Mouse (Mus musculus): ENCODE measurements at regions not wholly inside any gene's neighbourhood (a gene's known extent, or its start where the extent isn't known, plus 50 kb on each side); places are given as distances from the start of the nearest gene placed in this dataset.

DNA sequence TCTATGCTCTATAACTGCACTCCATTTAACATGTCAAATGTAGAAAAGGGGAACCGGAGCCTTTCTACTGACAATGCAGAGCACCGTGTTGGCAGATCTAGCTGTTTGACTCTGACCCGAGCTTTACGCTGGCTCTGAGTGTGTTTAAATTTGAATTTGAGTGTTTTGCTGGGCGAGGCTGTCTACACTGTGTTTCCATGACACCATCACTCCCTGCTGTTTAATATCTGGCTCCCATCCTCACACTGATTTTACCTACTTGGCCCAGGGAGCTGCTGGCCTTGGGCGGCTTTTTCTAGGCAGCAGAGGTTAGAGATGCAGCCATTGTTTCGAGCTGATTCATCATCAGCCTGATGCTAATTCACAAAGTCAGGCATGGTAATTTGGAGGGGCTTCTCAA, 100.7 kb upstream of the Serp2 start:
- Histone ChIP-seq H3K27ac (ENCODE audit: low read depth, low read length) (no peak overlapping the region), H3K27me3 (ENCODE audit: control insufficient read depth, insufficient read depth, low read length) (no peaks in the 10 kb centered on the region), H3K9me3 (replicated peaks; ENCODE audit: control insufficient read depth, low read length) (no peaks in the 10 kb centered on the region), H3K9ac (ENCODE audit: low read depth, low read length) (no peak overlapping the region), H3K4me1 (ENCODE audit: control insufficient read depth, insufficient read depth, low read length) (peaks cover 20% of the 10 kb centered on the region), H3K4me2 (no peak overlapping the region), H3K4me3 (ENCODE audit: low read depth, low read length) (no peak overlapping the region), H3K36me3 (ENCODE audit: control insufficient read depth, insufficient read depth, low read length) (no peaks in the 10 kb centered on the region)
- ATAC-seq (replicated peaks; ENCODE audit: insufficient number of reproducible peaks, low FRiP score, low TSS enrichment), result no peak
- 59% methylated on average over 7 of the region's 7 CpGs for WGBS (ENCODE audit: insufficient replicate concordance)

DNA sequence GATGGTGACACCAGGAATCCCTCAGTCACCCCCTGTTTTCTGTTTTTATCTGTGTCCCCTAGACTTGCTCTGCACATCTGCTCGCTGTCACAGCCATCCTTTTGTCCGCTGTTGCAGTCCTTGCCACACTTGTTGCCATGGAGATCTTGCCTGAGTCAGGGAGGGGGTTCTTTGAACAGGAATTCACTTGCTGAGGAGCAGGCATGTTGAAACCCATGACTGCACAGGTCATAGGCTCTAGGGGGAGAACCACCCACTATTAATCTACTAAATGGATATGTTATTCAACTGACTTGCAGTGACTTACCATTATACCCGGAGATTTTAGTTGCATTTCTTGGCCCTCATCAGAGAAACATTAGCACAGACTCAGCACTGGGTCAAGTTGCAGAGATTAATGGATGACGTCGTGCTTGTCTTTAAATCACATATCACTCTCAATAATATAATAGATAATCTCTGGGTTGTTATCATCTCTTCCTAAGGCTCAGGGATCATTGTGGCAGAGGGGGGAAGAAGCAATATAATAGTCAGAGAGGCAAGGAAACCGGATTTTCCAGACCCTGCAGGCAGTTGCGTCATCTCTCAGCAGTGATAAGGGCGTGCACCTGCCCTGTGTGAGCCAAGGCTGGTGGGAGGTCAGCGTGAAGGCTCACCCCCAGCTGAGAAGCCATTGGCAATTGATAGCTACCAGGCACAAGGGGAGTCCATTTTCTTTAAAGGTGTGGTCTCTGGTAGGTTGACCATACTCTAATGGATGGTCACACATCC, 95.9 kb upstream of the Serp2 start:
- ATAC-seq (replicated peaks; ENCODE audit: insufficient number of reproducible peaks, low FRiP score, low TSS enrichment), result no peak
- WGBS (ENCODE audit: insufficient replicate concordance), result 59% methylated on average over 9 of the region's 9 CpGs
- H3K9me3 ChIP-seq (replicated peaks; ENCODE audit: control insufficient read depth, low read length), result no peaks in the 10 kb centered on the region
- H3K4me2 ChIP-seq, result no peak overlapping the region
- no peaks in the 10 kb centered on the region for H3K27me3 ChIP-seq (ENCODE audit: control insufficient read depth, insufficient read depth, low read length)
- peaks cover 6% of the 10 kb centered on the region; the same call in 1 of the 2 replicates for H3K4me1 ChIP-seq (ENCODE audit: control insufficient read depth, insufficient read depth, low read length)
- no peak overlapping the region for H3K4me3 ChIP-seq (ENCODE audit: low read depth, low read length)
- no peak overlapping the region for H3K27ac ChIP-seq (ENCODE audit: low read depth, low read length)
- H3K36me3 ChIP-seq (ENCODE audit: control insufficient read depth, insufficient read depth, low read length), result no peaks in the 10 kb centered on the region
- no peak overlapping the region for H3K9ac ChIP-seq (ENCODE audit: low read depth, low read length)

GRCm38 (mm10) chr14:76651096-76651495, 94.4 kb upstream of the Serp2 start:
- no peaks in the 10 kb centered on the region for H3K9me3 ChIP-seq (replicated peaks; ENCODE audit: control insufficient read depth, low read length)
- WGBS (ENCODE audit: insufficient replicate concordance), result 88% methylated on average over 8 of the region's 8 CpGs
- H3K4me2 ChIP-seq, result no peak overlapping the region
- no peaks in the 10 kb centered on the region for H3K36me3 ChIP-seq (ENCODE audit: control insufficient read depth, insufficient read depth, low read length)
- no peak overlapping the region for H3K4me3 ChIP-seq (ENCODE audit: low read depth, low read length)
- ATAC-seq (replicated peaks; ENCODE audit: insufficient number of reproducible peaks, low FRiP score, low TSS enrichment), result no peak
- H3K27ac ChIP-seq (ENCODE audit: low read depth, low read length), result no peak overlapping the region
- no peak overlapping the region for H3K9ac ChIP-seq (ENCODE audit: low read depth, low read length)
- H3K4me1 ChIP-seq (ENCODE audit: control insufficient read depth, insufficient read depth, low read length), result 0 out of 2 replicates have a peak, but pooled peaks cover 3% of the 10 kb centered on the region
- no peaks in the 10 kb centered on the region for H3K27me3 ChIP-seq (ENCODE audit: control insufficient read depth, insufficient read depth, low read length)

- ATAC-seq (replicated peaks; ENCODE audit: insufficient number of reproducible peaks, low FRiP score, low TSS enrichment), result no peak
- Histone ChIP-seq H3K4me2 (no peak overlapping the region), H3K9me3 (replicated peaks; ENCODE audit: control insufficient read depth, low read length) (no peaks in the 10 kb centered on the region), H3K27ac (ENCODE audit: low read depth, low read length) (no peak overlapping the region), H3K36me3 (ENCODE audit: control insufficient read depth, insufficient read depth, low read length) (no peaks in the 10 kb centered on the region), H3K4me1 (ENCODE audit: control insufficient read depth, insufficient read depth, low read length) (0 out of 2 replicates have a peak, but pooled peaks cover 3% of the 10 kb centered on the region), H3K4me3 (ENCODE audit: low read depth, low read length) (no peak overlapping the region), H3K9ac (ENCODE audit: low read depth, low read length) (no peak overlapping the region), H3K27me3 (ENCODE audit: control insufficient read depth, insufficient read depth, low read length) (no peaks in the 10 kb centered on the region)
- 57% methylated on average over 3 of the region's 3 CpGs for WGBS (ENCODE audit: insufficient replicate concordance)
These were observed 93.2 kb upstream of the Serp2 start for GRCm38 (mm10) chr14:76649927-76650326.

DNA sequence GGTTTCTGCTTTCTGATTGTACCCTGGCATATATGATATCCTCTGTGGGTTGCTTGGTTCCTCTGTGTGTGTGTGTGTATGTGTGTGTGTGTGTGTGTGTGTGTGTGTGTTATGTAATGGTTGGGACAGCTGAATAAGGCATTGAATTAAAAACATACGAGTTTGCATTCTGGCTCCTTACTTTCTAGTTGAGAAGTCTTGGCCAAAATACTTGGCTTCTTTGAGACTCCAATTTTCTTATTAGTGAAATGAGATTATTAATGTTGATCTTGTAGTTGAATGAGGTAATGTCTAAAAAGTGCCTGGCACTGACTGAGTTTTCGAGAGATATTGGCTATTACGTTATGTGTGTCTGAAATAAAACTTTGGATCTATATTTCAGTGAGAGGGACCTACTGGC, 88.0 kb upstream of the Serp2 start:
- no peak for ATAC-seq (replicated peaks; ENCODE audit: insufficient number of reproducible peaks, low FRiP score, low TSS enrichment)
- Histone ChIP-seq H3K27ac (ENCODE audit: low read depth, low read length) (no peak overlapping the region), H3K27me3 (ENCODE audit: control insufficient read depth, insufficient read depth, low read length) (no peaks in the 10 kb centered on the region), H3K4me3 (ENCODE audit: low read depth, low read length) (no peak overlapping the region), H3K36me3 (ENCODE audit: control insufficient read depth, insufficient read depth, low read length) (no peaks in the 10 kb centered on the region), H3K9ac (ENCODE audit: low read depth, low read length) (no peak overlapping the region), H3K9me3 (replicated peaks; ENCODE audit: control insufficient read depth, low read length) (no peaks in the 10 kb centered on the region), H3K4me1 (ENCODE audit: control insufficient read depth, insufficient read depth, low read length) (no peaks in the 10 kb centered on the region), H3K4me2 (no peak overlapping the region)
- 73% methylated on average over 3 of the region's 3 CpGs for WGBS (ENCODE audit: insufficient replicate concordance)

DNA sequence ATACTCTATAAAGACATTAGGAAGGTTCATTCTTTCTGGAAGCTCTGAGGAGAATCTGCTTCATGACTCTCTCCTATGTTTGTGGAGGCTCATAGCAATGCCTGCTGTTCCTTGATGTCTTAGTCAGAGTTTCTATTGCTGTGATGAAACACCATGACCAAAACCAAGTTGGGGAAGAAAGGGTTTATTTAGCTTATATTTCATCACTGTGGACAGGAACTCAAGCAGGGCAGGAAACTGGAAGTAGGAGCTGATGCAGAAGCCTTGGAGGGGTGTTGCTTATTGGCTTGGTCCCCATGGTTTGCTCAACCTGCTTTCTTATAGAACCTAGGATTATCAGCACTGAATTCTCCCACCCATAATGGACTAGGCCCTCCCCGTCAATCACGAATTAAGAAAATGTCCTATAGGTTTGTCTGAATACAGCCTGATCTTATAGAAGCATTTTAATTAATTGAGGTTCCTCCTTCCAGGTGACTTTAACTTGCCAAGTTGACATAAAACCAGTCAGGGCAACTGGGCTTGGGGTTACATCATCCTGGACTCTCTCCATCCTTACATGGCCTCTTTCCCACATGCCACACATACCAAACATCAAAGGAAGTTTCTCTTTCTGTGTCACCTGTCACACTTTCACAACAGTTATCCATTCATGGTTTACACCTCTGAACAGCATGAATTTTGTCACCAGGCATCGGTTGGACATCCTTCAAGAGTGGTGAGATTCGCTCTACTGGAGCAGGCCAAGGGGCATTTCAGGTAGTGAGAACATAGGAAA, 85.3 kb upstream of the Serp2 start:
- Histone ChIP-seq H3K27me3 (ENCODE audit: control insufficient read depth, insufficient read depth, low read length) (no peaks in the 10 kb centered on the region), H3K4me3 (ENCODE audit: low read depth, low read length) (no peak overlapping the region), H3K27ac (ENCODE audit: low read depth, low read length) (no peak overlapping the region), H3K9me3 (replicated peaks; ENCODE audit: control insufficient read depth, low read length) (no peaks in the 10 kb centered on the region), H3K36me3 (ENCODE audit: control insufficient read depth, insufficient read depth, low read length) (no peaks in the 10 kb centered on the region), H3K4me2 (no peak overlapping the region), H3K9ac (ENCODE audit: low read depth, low read length) (no peak overlapping the region), H3K4me1 (ENCODE audit: control insufficient read depth, insufficient read depth, low read length) (0 out of 2 replicates have a peak, but pooled peaks cover 4% of the 10 kb centered on the region)
- no peak for ATAC-seq (replicated peaks; ENCODE audit: insufficient number of reproducible peaks, low FRiP score, low TSS enrichment)
- WGBS (ENCODE audit: insufficient replicate concordance), result 90% methylated on average over 4 of the region's 4 CpGs

DNA sequence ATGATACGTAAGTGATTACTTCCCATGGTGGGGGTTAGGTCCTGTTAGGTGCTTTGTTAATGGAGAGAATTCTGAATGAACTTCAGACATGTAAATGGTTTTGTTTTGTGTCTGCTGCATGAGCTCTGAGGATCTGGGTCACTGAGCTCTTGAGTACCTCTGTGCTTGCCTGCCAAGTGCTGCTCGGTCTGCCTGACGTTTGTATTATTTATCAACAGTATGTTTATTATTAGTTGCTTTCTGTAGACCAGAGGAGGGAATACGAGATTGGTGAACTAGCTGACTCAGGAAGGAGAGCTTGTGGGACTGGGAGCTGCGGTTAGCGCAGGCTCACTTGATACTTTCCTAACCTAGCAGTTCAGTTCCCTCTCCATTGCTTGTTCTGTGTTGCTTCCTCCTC, 76.5 kb upstream of the Serp2 start:
- Histone ChIP-seq H3K4me2 (no peak overlapping the region), H3K9ac (ENCODE audit: low read depth, low read length) (no peak overlapping the region), H3K9me3 (replicated peaks; ENCODE audit: control insufficient read depth, low read length) (no peaks in the 10 kb centered on the region), H3K4me1 (ENCODE audit: control insufficient read depth, insufficient read depth, low read length) (peaks cover 12% of the 10 kb centered on the region), H3K4me3 (ENCODE audit: low read depth, low read length) (no peak overlapping the region), H3K27me3 (ENCODE audit: control insufficient read depth, insufficient read depth, low read length) (no peaks in the 10 kb centered on the region), H3K36me3 (ENCODE audit: control insufficient read depth, insufficient read depth, low read length) (no peaks in the 10 kb centered on the region), H3K27ac (ENCODE audit: low read depth, low read length) (no peak overlapping the region)
- WGBS (ENCODE audit: insufficient replicate concordance), result 66% methylated on average over 6 of the region's 6 CpGs
- ATAC-seq (replicated peaks; ENCODE audit: insufficient number of reproducible peaks, low FRiP score, low TSS enrichment), result no peak

- ATAC-seq (replicated peaks; ENCODE audit: insufficient number of reproducible peaks, low FRiP score, low TSS enrichment), result no peak
- H3K4me2 ChIP-seq, result no peak overlapping the region
These were observed 76.1 kb upstream of the Serp2 start for GRCm38 (mm10) chr14:76632763-76633162.

More at GRCm38 (mm10) chr14:76632763-76633162, 76.1 kb upstream of the Serp2 start:
- no peaks in the 10 kb centered on the region for H3K36me3 ChIP-seq (ENCODE audit: control insufficient read depth, insufficient read depth, low read length)
- peaks cover 12% of the 10 kb centered on the region for H3K4me1 ChIP-seq (ENCODE audit: control insufficient read depth, insufficient read depth, low read length)
- H3K9me3 ChIP-seq (replicated peaks; ENCODE audit: control insufficient read depth, low read length), result no peaks in the 10 kb centered on the region
- no peak overlapping the region for H3K4me3 ChIP-seq (ENCODE audit: low read depth, low read length)
- H3K27me3 ChIP-seq (ENCODE audit: control insufficient read depth, insufficient read depth, low read length), result no peaks in the 10 kb centered on the region
- H3K27ac ChIP-seq (ENCODE audit: low read depth, low read length), result no peak overlapping the region
- H3K9ac ChIP-seq (ENCODE audit: low read depth, low read length), result no peak overlapping the region
- WGBS (ENCODE audit: insufficient replicate concordance), result 78% methylated on average over 6 of the region's 6 CpGs
